Mouse (Mus musculus) olfactory bulb, adult 2 months (tissue): ENCODE data around the gene Tmem260. TPM values are rescaled to one million over a fixed set of nuclear protein-coding genes. Genes with fewer than 3 reads are reported as not detected.
"Not testable (repeated sequence)": the region's sequence is repeated elsewhere in the genome, so short reads cannot be mapped to it uniquely, and the experiment has no call there.

ENCODE experiments used
- H3K27ac ChIP-seq: fragments of 200-500 bp; 2 replicates; pipeline ENCODE4 v1.5.1; 2012; ENCODE audit warnings: low read depth, low read length; ENCODE audit not compliant: insufficient read depth
- H3K4me1 ChIP-seq: fragments of 200-500 bp; 2 replicates; pipeline ENCODE4 v1.6.1; 2012; ENCODE audit warnings: low read length; ENCODE audit not compliant: control insufficient read depth, insufficient read depth
- H3K4me3 ChIP-seq: fragments of 200-500 bp; 2 replicates; pipeline ENCODE4 v1.5.1; 2012; ENCODE audit warnings: mild to moderate bottlenecking, low read depth, low read length, moderate library complexity; ENCODE audit not compliant: insufficient read depth
- CTCF ChIP-seq: fragments of 200-500 bp; IDR thresholded peaks from 2 replicates; pipeline ENCODE4 v1.5.1; 2012; ENCODE audit warnings: low read depth, mild to moderate bottlenecking, low read length, moderate library complexity; ENCODE audit not compliant: insufficient read depth
- POLR2A ChIP-seq: fragments of 200-500 bp; IDR thresholded peaks from 2 replicates; pipeline ENCODE4 v1.6.1; 2012; ENCODE audit warnings: mild to moderate bottlenecking, low read depth, low read length, moderate library complexity; ENCODE audit not compliant: insufficient read depth
- WGBS: fragments of 180-500 bp; shearing (Covaris S2); methylation state at CpG from one replicate; pipeline ENCODE4 v1.1.7; 2018; 5-methylcytosine and 5-hydroxymethylcytosine counted together
- polyA plus RNA-seq: library from polyadenylated mRNA; stranded (reverse); fragments of >200 nt; gene quantifications from 2 replicates; pipeline ENCODE4 v1.2.4, GENCODE M21; 2012; ENCODE audit warnings: low replicate concordance; ENCODE audit not compliant: missing spikeins, insufficient read depth, insufficient read length

The Tmem260 gene
- polyA plus RNA-seq, 1 experiment: not detected

DNA sequence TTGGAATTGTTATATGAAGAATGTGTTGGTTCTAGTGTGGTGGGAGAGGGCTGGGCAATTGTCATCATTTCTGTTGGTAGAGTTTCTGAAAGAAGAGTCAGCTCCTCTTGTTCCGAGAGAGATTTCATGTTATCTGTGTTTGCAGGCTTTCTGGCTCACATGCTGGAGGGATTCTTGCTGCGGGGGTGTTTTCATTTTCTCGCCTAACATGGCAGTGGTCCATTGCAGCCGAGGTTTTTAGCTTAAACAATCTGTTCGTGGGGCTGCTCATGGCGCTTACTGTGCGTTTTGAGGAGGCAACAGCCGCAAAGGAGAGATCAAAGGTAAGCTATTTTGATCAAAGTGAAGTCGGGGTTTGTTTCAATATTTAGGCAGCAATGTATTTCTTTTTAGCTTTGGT is 26.3 kb downstream of the Tmem260 start:
- Histone ChIP-seq H3K27ac (no peak overlapping the region), H3K4me3 (no peak overlapping the region), H3K4me1 (no peaks in the 10 kb centered on the region)
- TF ChIP-seq POLR2A: no peak
- no peak for TF ChIP-seq CTCF
- WGBS: 88% methylated on average over 9 of the region's 9 CpGs

DNA sequence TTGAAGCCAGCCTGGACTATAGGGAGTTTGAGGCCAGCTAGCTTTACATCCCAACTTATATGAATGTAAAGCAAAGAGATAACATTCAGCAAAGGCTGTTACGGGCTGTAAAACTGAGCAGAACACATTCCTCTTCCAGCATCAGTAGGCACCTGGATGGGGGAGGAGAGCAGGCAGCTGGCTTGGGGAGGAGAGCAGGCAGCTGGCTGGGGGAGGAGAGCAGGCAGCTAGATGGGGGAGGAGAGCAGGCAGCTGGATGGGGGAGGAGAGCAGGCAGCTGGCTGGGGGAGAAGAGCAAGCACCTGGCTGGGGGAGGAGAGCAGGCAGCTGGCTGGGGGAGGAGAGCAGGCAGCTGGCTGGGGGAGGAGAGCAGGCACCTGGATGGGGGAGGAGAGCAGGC is 29.4 kb downstream of the Tmem260 start:
- TF ChIP-seq POLR2A (no peak), CTCF (no peak)
- WGBS: 97% methylated on average over 1 of the region's 1 CpGs
- Histone ChIP-seq H3K4me3 (no peak overlapping the region), H3K4me1 (no peaks in the 10 kb centered on the region), H3K27ac (no peak overlapping the region)

DNA sequence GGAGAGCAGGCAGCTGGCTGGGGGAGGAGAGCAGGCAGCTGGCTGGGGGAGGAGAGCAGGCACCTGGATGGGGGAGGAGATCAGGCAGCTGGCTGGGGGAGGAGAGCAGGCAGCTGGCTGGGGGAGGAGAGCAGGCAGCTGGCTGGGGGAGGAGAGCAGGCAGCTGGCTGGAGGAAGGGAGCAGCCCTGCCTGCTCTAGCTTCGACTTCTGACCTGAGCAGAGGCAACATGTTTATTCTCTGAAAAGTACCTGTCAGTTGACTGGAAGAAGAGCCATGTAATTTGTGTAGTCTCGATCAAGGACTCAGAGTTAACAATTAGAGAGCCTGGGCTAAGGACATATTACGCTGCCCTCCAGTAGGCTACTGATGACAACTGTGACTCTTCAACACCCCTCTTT is 29.9 kb downstream of the Tmem260 start:
- WGBS: 72% methylated on average over 3 of the region's 3 CpGs
- H3K4me1 ChIP-seq, H3K4me3 ChIP-seq, H3K27ac ChIP-seq: not testable (repeated sequence)

DNA sequence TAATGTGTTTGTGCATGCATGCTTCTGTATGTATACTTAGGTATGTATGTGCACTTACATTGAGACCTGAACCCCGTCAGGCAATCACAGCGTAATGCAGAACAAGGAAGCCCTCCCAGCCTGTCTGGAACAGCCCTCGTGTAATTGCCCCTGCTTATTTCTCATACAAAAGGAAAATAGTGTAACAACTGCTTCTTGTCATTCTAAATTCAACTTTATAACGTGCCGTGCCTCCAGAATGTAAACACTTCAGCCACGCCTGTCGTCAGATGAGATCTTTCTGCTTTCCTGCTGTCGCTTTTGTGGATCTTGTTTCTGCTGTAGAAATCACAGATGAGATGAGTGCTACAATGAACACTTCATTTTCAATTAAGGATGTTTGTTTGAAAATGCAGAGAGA is 30.4 kb downstream of the Tmem260 start:
- WGBS: 88% methylated on average over 8 of the region's 8 CpGs
- Histone ChIP-seq H3K4me3 (no peak overlapping the region), H3K4me1 (no peaks in the 10 kb centered on the region), H3K27ac (no peak overlapping the region)
- TF ChIP-seq CTCF: no peak
- TF ChIP-seq POLR2A: no peak

DNA sequence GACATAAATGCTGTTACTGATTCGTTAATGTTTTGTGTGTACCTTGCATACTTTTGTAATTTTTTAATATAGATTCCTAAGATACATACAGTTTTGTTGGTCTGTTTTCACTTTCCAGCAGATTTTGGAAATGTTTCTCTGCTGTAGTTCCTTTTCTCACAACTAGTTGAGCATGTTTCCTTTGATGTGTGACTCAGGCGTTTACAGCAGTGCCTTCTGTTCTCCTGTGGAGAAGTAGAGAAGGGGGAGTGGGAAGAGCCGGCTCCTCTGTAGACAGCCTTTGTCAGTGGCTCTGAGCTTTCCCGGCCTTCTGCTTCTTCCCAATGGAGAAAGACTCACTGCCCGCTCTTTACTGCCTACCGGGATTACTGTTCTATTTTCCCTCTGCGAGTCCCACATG is 35.7 kb downstream of the Tmem260 start:
- Histone ChIP-seq H3K27ac (no peak overlapping the region), H3K4me1 (0 out of 2 replicates have a peak, but pooled peaks cover 2% of the 10 kb centered on the region), H3K4me3 (no peak overlapping the region)
- 38% methylated on average over 7 of the region's 7 CpGs for WGBS
- TF ChIP-seq POLR2A (no peak), CTCF (no peak)

DNA sequence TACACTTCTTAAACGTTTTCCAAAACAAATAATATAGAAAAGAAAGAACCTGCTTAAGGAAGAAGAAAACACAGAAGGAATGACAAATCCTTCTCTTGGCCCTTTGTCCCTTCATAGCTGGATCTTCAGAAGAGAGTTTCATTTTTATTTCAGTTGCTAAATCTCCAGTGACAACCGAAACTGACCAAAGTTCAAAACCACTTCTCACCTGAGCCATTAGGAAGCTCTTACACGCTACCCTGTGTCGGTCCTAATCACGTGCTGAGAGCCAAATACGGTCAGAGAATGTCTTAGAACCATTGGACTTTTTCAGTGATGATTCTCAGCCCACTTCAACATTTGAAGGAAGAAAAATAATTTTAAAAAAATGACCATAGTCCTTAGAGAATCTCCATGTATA is 36.8 kb downstream of the Tmem260 start:
- WGBS: 86% methylated on average over 6 of the region's 6 CpGs
- Histone ChIP-seq H3K27ac (no peak overlapping the region), H3K4me3 (no peak overlapping the region), H3K4me1 (0 out of 2 replicates have a peak, but pooled peaks cover 2% of the 10 kb centered on the region)
- TF ChIP-seq POLR2A (no peak), CTCF (no peak)

DNA sequence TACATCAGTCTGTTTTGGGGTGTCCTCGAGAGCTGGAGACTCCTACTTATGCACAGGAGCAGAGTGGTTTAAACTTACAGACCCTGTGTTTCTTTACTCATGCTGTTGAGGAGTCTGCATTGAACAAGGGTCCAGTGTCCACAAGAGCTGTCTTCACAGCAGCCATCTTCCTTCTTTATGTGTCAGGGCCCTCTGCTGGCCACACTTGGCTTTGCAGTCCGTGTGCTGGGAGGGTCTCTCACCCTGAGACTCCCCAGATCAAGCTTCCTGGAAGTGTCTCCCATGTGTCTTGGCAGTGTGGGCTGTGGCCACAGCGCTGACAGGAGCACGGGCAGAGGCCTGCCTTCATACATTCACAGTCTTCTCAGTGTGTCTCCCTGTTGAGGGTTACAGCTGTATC is 48.0 kb downstream of the Tmem260 start:
- no peaks in the 10 kb centered on the region for H3K4me1 ChIP-seq
- WGBS: 50% methylated on average over 4 of the region's 4 CpGs
- no peak overlapping the region for H3K4me3 ChIP-seq
- H3K27ac ChIP-seq: no peak overlapping the region
- TF ChIP-seq POLR2A: no peak
- TF ChIP-seq CTCF: peak; percentile 69

DNA sequence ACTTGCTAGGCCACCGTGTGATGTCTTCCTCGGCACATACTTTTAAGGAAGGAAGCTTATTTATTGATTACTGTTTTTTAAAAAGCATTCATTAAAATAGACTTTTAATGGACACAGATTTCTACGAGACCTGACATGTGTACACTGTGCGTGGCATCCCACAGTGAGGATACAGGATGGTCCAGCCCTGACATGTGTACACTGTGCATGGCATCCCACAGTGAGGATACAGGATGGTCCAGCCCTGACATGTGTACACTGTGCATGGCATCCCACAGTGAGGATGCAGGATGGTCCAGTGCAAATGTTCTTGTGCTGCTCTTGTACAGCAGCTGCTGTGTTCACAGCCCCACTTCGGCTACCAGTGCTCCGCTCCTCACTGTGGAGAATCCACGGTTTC is 56.6 kb downstream of the Tmem260 start:
- Histone ChIP-seq H3K4me3 (no peak overlapping the region), H3K4me1 (no peaks in the 10 kb centered on the region), H3K27ac (no peak overlapping the region)
- WGBS: 95% methylated on average over 7 of the region's 7 CpGs
- TF ChIP-seq CTCF: no peak
- TF ChIP-seq POLR2A: no peak

DNA sequence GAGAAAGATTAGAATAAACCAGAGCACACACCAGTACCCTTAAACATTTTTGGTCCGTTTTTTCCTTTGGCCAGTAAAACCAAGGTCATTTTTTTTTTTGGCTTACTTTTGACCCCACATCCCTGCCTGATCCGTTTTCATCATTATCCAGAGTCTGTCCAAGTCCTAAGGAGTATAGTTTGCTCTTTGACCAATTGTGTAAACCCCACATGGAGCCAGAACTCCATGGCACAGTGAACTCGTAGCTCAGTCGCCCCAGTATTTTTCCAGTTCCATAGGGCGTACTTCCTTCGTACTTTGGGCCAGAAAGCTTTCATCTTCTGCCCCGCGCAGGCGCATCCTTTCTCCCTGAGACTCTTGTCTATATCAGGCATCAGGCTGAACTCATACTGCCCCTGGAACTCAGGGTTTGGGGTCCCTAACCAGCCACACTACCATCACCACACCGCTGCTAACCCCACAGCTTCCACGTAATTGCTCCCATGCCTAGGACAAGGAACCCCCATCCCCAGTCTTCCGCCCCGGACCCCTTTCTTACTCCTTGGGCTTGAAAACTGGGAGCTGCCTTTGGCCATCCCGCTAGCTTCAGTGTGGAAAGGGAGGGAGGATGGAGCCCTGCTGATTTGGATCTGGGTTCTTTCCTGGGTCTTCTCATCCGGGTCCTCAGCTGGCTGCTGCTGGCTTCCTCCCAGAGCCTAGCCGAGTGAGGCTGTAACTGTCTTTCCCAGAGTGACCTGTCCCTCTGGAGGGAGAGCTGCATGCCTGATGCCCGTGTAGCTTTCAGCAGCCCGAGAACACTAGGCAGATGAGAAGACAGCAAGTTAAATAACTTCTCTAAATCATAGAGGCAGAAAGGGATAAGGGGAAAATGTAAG is 58.0 kb downstream of the Tmem260 start:
- WGBS: 67% methylated on average over 18 of the region's 18 CpGs
- Histone ChIP-seq H3K27ac (no peak overlapping the region), H3K4me1 (no peaks in the 10 kb centered on the region), H3K4me3 (no peak overlapping the region)
- TF ChIP-seq POLR2A: no peak
- TF ChIP-seq CTCF: no peak
